Mouse (Mus musculus) lung, postnatal 36 days (tissue): Measurements from ENCODE around the gene Naa35.

Experiments
- DNase-seq: peaks from one replicate; pipeline ENCODE4 v3.0.0; 2022; ENCODE audit warnings: mixed read lengths

Gene Naa35

DNA sequence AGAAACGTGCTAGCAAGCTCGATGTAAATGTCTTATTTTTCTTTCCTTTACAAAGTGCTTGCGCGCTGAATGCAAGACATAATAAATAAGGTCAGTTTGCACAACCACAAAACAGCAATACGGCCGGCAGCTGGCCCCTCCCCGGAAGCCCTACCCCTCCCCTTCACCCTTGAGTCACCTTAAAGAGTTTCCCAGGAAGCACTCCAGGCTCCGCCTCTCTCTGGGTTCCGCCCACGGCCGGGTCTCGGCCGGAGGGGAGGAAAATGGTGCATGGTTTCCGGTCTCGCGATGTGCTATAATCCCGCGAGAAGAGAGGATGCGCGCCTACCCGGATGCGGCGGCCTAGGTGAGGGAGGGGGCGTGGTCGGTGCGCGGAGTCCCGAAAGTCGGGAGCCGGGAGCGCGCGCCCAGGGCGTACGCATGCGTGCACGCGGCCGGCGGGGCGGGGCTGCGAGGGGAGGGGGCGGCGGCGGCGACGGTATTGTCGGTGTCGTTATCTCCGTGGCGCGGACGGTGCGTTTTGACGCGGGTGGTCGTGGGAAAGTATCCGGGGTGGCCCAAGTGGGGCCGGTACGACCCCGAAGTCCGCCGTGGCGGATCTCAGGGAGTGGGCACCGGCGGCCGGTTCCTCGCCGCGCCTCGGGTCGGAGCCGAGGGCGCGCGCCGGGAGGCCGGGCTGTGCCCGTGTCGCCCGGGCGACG, at the start of gene Naa35, which contains the start of gene Agtpbp1:
Gene Naa35 (plus strand): TSS at position 313 of the 701 bp plus-strand sequence.
Gene Agtpbp1 (minus strand): TSS at position 281 of the 701 bp plus-strand sequence.
- peak; percentile 100 for DNase-seq

DNA sequence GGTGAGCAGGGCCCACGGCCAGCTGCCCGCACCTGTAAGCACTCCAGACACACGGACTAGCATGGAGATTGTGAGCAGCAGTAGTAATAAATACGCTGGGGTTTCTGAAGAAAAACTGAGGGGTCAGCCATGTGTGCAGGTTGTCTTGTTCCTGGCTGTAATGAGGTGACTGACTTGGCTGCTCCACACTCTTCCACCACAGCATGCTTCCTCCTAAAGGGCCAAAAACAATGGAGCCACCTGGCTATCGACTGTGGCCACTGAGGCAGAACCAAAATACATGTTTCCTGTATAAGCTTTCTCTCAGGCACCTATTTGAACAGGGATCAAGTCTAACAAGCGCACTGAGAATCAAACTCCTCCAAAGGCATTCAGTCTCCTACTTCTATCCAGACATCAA, 49.3 kb upstream of the Naa35 start:
- no peak for DNase-seq

GRCm38 (mm10) chr13:59536631-59537030, 48.4 kb upstream of the Naa35 start:
- DNase-seq, result no peak

GRCm38 (mm10) chr13:59538661-59539060, 46.4 kb upstream of the Naa35 start:
- DNase-seq, result peak; percentile 51

DNA sequence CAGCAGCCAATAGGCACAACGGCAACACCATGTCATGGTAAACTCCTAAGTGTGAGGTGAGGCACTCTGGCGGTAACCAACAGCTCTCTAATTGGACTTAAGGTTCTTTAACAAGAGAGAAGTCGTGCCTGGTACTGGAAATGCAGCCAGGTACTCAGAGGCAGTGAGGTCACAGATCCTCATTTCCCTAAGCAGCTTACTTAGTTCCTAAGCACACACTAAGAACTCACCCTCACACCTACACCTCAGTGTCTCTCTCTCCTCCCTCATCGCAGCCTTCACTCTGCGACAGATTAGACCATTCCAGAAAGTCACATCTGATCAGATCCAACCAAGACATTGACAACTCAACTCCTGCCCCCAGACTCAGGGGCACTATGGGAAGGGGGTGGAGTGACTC, 45.0 kb upstream of the Naa35 start:
- peak; percentile 22 for DNase-seq

DNA sequence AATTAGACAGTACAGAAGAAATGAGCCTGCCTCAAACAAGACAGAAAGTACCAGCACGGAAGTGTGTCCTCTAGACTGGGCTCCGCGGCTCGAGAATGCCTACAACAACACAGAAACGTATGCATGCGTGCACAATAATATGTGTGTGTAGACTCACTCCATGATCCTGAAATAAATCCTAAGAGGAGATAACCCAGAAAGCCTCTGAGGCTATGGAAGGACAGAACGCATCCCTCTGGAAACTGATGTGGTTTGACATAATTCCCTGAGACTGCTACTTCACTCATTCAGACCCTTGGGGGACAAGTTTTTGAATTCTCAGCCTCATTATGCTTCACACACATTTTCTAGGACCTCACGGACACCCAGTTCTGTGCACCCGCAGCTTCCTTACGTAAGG, 42.6 kb upstream of the Naa35 start:
- DNase-seq, result no peak

GRCm38 (mm10) chr13:59547091-59547490, 38.0 kb upstream of the Naa35 start:
- peak; percentile 60 for DNase-seq

- DNase-seq, result peak; percentile 30
These were observed 37.3 kb upstream of the Naa35 start for GRCm38 (mm10) chr13:59547716-59548115.

- DNase-seq, result no peak
These were observed 35.7 kb upstream of the Naa35 start for GRCm38 (mm10) chr13:59549318-59549798.

DNA sequence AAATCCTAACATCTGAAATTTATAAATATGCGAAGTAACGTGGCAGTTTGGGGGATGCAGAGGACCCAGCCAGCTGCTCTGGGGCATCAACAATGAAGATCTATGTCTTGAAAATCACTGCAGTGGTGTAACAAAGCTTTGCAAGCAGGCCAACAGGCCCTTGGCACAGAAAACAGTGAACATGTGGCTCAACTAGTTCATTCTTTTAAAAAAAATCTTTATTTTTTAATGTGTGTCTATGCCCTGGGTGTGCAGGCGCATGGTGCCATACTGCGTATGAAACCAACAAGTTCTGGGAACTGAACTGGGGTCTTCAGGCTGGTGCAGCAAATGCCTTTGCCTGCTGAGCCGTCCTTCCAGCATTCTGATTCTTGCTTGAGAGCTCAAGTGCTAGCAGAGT, 32.8 kb upstream of the Naa35 start:
- DNase-seq, result no peak

- no peak for DNase-seq
These were observed 32.3 kb upstream of the Naa35 start for GRCm38 (mm10) chr13:59552751-59553150.

DNA sequence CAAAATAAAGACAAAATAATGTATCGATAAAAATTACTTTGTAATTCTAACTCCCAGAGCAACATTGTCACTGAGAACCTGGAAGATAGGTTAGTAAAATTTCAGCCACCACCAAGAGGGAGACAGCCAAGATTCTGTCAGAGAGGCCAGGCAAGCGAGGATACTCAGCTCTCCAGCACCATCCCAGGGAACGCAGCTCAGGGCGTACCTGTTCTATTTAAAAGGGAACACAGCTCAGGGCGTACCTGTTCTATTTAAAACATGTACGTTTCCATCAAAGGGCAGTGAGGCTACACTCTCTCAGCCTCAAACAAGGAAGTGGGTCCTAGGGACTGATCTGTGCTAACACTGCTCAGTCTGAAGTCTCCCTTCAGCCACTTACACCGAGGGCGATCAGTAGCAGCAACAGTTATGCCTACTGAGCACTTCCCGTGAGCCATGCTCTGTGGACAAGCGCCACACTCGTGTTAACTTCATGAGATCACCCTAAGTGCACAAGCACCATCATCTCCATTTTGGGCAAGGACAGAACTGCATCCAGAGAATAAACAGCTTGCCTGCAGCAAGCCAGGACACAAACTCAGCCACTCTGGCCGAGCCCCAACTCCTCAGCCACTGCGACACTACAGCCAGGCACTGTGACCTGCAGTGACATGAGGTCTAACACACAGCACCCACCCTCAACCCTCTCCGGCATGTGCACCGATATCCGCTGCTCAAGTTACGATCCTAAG, 30.1 kb upstream of the Naa35 start:
- DNase-seq, result no peak

GRCm38 (mm10) chr13:59555613-59556192, 29.4 kb upstream of the Naa35 start:
- DNase-seq, result no peak

DNA sequence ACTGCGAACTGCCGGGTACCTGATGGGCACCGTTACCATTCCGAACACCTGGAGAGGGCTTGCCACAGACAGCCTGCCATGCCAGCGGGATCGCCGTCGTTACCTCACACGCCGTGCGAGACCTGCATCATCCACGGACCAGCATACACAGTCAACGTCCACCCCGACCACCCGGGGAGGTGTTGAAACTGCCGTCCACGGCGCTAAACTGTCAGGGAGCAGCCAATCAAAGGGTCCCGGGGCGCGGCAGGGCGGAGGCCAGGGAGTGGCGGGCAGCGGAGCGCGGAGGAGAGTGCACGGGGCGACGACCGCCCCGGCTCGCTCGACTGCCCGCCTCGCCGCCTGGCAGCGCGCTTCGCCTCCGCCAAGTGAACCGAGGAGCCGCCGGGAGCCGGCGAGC, 28.4 kb upstream of the Naa35 start:
- DNase-seq, result peak; percentile 47

- peak; percentile 92 for DNase-seq
These were observed 27.7 kb upstream of the Naa35 start for GRCm38 (mm10) chr13:59557185-59557985.

- DNase-seq, result no peak
These were observed 26.3 kb upstream of the Naa35 start for GRCm38 (mm10) chr13:59558776-59559175.

DNA sequence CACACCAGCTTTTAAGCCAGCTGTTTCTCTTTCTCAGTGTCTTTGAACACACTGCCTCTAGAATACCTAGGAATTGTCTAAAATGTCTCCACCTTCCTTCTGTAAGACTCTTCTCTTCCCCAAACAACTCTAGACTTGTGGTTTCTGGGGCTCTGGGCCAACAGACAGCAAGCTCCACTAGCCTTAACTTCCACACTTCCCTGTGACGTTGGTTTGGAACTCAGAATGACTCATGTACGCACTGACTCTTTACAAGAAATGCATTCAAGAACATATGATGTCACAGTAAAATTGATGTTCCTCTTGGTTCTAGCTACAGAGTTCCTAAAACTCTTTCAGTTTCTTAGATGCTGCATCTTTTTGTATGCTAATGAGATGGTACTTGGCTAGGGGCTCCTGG, 22.6 kb upstream of the Naa35 start:
- no peak for DNase-seq

DNA sequence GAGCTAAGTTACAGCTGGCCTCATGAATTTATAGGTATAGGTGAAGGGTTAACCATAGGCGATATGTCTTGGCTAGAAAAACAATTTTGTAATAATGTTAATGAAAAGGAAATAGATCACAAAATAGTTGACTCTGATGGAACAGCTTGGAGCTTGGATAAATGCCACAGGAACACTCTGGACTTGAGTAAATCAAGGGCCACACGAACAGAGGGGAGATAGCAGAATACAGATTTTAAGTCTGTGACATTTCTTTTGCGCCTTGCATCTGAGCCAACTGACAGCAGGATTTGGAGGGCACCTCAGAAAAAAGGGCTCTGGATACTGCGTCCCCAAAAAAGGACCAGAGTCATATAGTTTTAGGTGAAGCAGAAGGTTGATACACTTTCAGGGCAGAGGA, 20.6 kb upstream of the Naa35 start:
- peak; percentile 50 for DNase-seq

DNA sequence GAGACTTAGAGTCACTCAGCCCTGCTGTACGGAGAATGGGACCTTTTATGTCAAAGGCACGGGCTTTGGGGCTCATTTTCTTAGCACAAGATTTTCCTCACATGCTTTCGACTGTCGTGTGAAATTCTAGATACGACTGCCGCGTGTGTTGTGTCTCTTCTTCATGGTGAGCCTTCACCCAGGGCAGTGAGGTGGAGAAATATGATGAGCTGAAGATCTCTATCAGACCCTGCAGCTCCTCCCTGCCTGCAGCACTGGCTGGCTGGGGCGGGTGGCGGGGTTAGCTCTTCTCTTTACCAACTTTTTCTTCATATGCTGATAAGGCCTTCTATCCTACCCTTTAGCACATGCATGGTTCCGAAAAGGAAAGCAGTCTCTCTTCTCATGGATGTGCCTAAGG, 20.1 kb upstream of the Naa35 start:
- no peak for DNase-seq

DNA sequence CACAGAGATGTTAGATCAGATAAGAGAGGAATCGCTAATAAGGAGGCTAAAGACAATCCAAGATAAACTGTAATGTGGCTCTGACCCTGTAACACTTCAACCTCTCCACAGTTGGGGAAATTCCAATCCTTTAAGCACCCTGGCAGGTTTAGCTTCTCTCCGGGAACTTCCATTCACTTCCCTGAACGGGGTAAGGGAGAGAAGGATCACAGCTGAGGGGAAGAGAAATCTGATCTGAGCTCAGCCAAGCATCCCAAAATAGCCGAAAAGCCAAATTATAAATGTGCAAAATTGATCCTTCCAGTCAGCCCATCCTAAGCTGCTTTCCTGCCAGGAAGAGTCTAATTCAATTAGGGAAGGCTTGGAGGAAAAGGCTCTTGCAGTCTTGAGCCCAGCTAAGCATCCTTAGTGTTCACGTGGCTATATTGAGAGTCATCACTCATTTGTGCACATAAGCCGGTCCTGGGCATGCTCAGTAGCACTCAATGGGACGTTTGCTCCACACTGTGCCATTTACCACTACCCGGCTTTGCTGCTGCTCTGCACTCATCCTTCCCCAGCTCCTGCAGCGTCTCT, 19.0 kb upstream of the Naa35 start:
- DNase-seq, result no peak

DNA sequence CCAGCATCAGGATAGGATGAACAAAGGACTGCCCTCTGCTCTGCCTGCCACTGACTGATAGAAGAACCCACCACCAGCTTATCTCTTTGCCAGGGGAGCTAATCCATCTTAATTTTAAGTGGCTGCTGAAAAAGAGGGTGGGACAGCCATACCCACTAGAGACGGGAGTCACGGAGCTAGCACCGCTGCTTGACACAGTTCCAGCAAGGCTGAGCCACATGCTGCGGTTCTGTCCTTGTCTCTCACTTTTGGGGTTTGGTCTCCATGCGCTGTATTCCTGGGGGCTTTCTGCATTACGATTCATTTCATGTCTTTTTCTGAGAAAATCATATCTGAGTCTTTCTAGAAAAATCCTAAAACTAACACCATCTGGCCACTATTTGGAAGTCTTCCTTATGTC, 14.0 kb upstream of the Naa35 start:
- DNase-seq, result no peak

DNA sequence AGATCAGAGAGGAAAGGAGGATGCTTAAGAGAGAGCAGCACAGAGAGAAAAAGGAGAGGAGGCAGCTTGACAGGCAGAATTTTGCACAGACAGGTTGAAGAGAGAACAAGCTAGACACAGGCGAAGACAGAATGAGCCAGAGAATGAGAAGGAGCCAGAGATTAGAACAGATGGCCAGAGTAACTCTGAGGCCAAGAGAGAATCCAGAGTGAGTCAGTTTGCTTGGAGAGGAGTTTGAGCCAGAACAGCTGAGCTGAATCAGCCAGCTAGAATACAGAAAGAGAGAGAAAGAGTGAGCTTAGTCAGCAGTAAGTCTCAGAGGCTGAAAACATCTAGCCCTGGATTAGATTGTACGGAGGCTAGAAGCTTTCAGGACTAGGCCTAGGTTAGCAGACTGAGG, 12.5 kb upstream of the Naa35 start:
- DNase-seq, result peak; percentile 41

DNA sequence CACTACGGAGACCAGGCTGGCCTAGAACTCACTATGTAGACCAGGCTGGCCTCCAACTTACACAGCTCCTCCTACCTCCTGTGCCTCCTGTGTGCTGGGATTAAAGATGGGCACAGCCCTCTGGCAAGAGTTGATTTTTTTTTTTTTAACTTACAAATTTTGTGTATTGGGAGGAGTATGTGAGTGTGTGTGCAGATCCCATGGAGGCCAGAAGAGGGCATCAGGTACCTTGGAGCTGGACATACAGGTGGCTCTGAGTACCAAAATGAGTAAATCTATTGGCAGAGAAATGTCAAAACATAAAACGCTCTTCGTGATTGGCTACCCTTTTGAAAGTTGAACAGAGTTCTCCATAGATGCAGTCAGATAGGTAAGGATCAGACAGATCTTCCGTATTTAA, 4.1 kb upstream of the Naa35 start:
- DNase-seq, result no peak
